Mouse (Mus musculus): ENCODE results near the gene Rps6kc1. TPM values are rescaled to one million over a fixed set of nuclear protein-coding genes. Genes with fewer than 3 reads are reported as not detected.

The Rps6kc1 gene
- total RNA-seq (2014; rRNA removed; ENCODE audit: low replicate concordance) (9.7 and 17.5 TPM in 2 replicates), polyA plus RNA-seq (2015; fragmentation: Nextera tagmentation; extraction: Ambion mirVana) (6.7 and 7.3 TPM in 2 replicates)

GRCm38 (mm10) chr1:190911415-190912123 is at the start of gene Rps6kc1:
Gene Rps6kc1 (minus strand): TSS chr1:190911770.
- peak within 1 kb of the TSS; percentile 28 for H3K27ac ChIP-seq (ENCODE audit: low read depth)
- no peak for TF ChIP-seq CTCF (IDR thresholded peaks at IDR 0.05; ENCODE audit: low read depth)
- no peak for TF ChIP-seq EP300 (IDR thresholded peaks at IDR 0.05; ENCODE audit: low read depth)
- no peaks in the 10 kb centered on the region for H3K36me3 ChIP-seq (replicated peaks; ENCODE audit: control insufficient read depth, insufficient read depth, low read length)
- no peaks in the 10 kb centered on the region for H3K9me3 ChIP-seq (replicated peaks; ENCODE audit: control insufficient read depth, low read length)
- under 1% methylated on average over 47 of the region's 47 CpGs for WGBS
- ATAC-seq (ENCODE audit: insufficient read depth, low read depth) (peak; percentile 91), DNase-seq (ENCODE audit: low spot score) (peak; percentile 60)
- no peaks in the 10 kb centered on the region for H3K27me3 ChIP-seq (ENCODE audit: control insufficient read depth, insufficient read depth, low read length)
- peak within 1 kb of the TSS; percentile 84 for H3K4me2 ChIP-seq (ENCODE audit: low read depth, low read length)
- peaks cover 13% of the 10 kb centered on the region for H3K4me1 ChIP-seq (ENCODE audit: control insufficient read depth, insufficient read depth)
- peak within 1 kb of the TSS; percentile 67 for H3K4me3 ChIP-seq (ENCODE audit: low read depth, low read length)
- H3K9ac ChIP-seq (replicated peaks; ENCODE audit: low read depth, low read length) = peak within 1 kb of the TSS; percentile 66

GRCm38 (mm10) chr1:190958821-190959220 is 47.3 kb upstream of the Rps6kc1 start:
- no peak overlapping the region for H3K4me2 ChIP-seq (ENCODE audit: low read depth, low read length)
- peaks cover 8% of the 10 kb centered on the region for H3K4me1 ChIP-seq (ENCODE audit: control insufficient read depth, insufficient read depth)
- ATAC-seq (ENCODE audit: insufficient read depth, low read depth) (no peak), DNase-seq (ENCODE audit: low spot score) (no peak)
- no peak overlapping the region for H3K9ac ChIP-seq (replicated peaks; ENCODE audit: low read depth, low read length)
- no peak for TF ChIP-seq EP300 (IDR thresholded peaks at IDR 0.05; ENCODE audit: low read depth)
- TF ChIP-seq CTCF (IDR thresholded peaks at IDR 0.05; ENCODE audit: low read depth) = no peak
- 0 out of 2 replicates have a peak overlapping the region, but pooled peaks have one; percentile 27 for H3K27ac ChIP-seq (ENCODE audit: low read depth)
- no peaks in the 10 kb centered on the region for H3K9me3 ChIP-seq (replicated peaks; ENCODE audit: control insufficient read depth, low read length)
- H3K4me3 ChIP-seq (ENCODE audit: low read depth, low read length) = no peak overlapping the region
- peaks cover 38% of the 10 kb centered on the region for H3K36me3 ChIP-seq (replicated peaks; ENCODE audit: control insufficient read depth, insufficient read depth, low read length)
- 35% methylated on average over 5 of the region's 5 CpGs for WGBS
- H3K27me3 ChIP-seq (ENCODE audit: control insufficient read depth, insufficient read depth, low read length) = no peaks in the 10 kb centered on the region

GRCm38 (mm10) chr1:190953009-190953408 is 41.4 kb upstream of the Rps6kc1 start:
- H3K9me3 ChIP-seq (replicated peaks; ENCODE audit: control insufficient read depth, low read length) = no peaks in the 10 kb centered on the region
- WGBS = 33% methylated on average over 3 of the region's 3 CpGs
- H3K4me1 ChIP-seq (ENCODE audit: control insufficient read depth, insufficient read depth) = peaks cover 23% of the 10 kb centered on the region
- ATAC-seq (ENCODE audit: insufficient read depth, low read depth) (peak; percentile 90), DNase-seq (ENCODE audit: low spot score) (peak; percentile 86)
- H3K4me3 ChIP-seq (ENCODE audit: low read depth, low read length) = no peak overlapping the region
- TF ChIP-seq CTCF (IDR thresholded peaks at IDR 0.05; ENCODE audit: low read depth) (no peak), EP300 (IDR thresholded peaks at IDR 0.05; ENCODE audit: low read depth) (no peak)
- no peak overlapping the region for H3K4me2 ChIP-seq (ENCODE audit: low read depth, low read length)
- no peaks in the 10 kb centered on the region for H3K27me3 ChIP-seq (ENCODE audit: control insufficient read depth, insufficient read depth, low read length)
- H3K27ac ChIP-seq (ENCODE audit: low read depth) = peak overlapping the region; percentile 93
- peaks cover 32% of the 10 kb centered on the region for H3K36me3 ChIP-seq (replicated peaks; ENCODE audit: control insufficient read depth, insufficient read depth, low read length)
- H3K9ac ChIP-seq (replicated peaks; ENCODE audit: low read depth, low read length) = no peak overlapping the region

- H3K4me3 ChIP-seq (ENCODE audit: low read depth, low read length) = no peak overlapping the region
- H3K4me1 ChIP-seq (ENCODE audit: control insufficient read depth, insufficient read depth) = peaks cover 23% of the 10 kb centered on the region
- H3K27me3 ChIP-seq (ENCODE audit: control insufficient read depth, insufficient read depth, low read length) = no peaks in the 10 kb centered on the region
- no peak for ATAC-seq (ENCODE audit: insufficient read depth, low read depth)
- H3K9ac ChIP-seq (replicated peaks; ENCODE audit: low read depth, low read length) = no peak overlapping the region
- DNase-seq (ENCODE audit: low spot score) = no peak
- no peak for TF ChIP-seq EP300 (IDR thresholded peaks at IDR 0.05; ENCODE audit: low read depth)
- H3K27ac ChIP-seq (ENCODE audit: low read depth) = no peak overlapping the region
- no peaks in the 10 kb centered on the region for H3K9me3 ChIP-seq (replicated peaks; ENCODE audit: control insufficient read depth, low read length)
- no peak overlapping the region for H3K4me2 ChIP-seq (ENCODE audit: low read depth, low read length)
- H3K36me3 ChIP-seq (replicated peaks; ENCODE audit: control insufficient read depth, insufficient read depth, low read length) = peaks cover 44% of the 10 kb centered on the region
- 53% methylated on average over 5 of the region's 5 CpGs for WGBS
Observed at GRCm38 (mm10) chr1:190951014-190951413, 39.4 kb upstream of the Rps6kc1 start.

- Histone ChIP-seq H3K27me3 (ENCODE audit: control insufficient read depth, insufficient read depth, low read length) (no peaks in the 10 kb centered on the region), H3K9me3 (replicated peaks; ENCODE audit: control insufficient read depth, low read length) (no peaks in the 10 kb centered on the region), H3K4me3 (ENCODE audit: low read depth, low read length) (no peak overlapping the region), H3K9ac (replicated peaks; ENCODE audit: low read depth, low read length) (no peak overlapping the region), H3K36me3 (replicated peaks; ENCODE audit: control insufficient read depth, insufficient read depth, low read length) (peaks cover 52% of the 10 kb centered on the region), H3K27ac (ENCODE audit: low read depth) (no peak overlapping the region), H3K4me1 (ENCODE audit: control insufficient read depth, insufficient read depth) (peaks cover 16% of the 10 kb centered on the region), H3K4me2 (ENCODE audit: low read depth, low read length) (no peak overlapping the region)
- TF ChIP-seq EP300 (IDR thresholded peaks at IDR 0.05; ENCODE audit: low read depth) (no peak), CTCF (IDR thresholded peaks at IDR 0.05; ENCODE audit: low read depth) (no peak)
- ATAC-seq (ENCODE audit: insufficient read depth, low read depth) (no peak), DNase-seq (ENCODE audit: low spot score) (no peak)
- WGBS = 82% methylated on average over 17 of the region's 17 CpGs
Observed at GRCm38 (mm10) chr1:190948846-190949245, 37.3 kb upstream of the Rps6kc1 start.
